Mouse (Mus musculus): Measurements from ENCODE around the gene Upf1.
A peak's percentile ranks its signal among the peaks of the same experiment; 100 is the strongest.

DNA sequence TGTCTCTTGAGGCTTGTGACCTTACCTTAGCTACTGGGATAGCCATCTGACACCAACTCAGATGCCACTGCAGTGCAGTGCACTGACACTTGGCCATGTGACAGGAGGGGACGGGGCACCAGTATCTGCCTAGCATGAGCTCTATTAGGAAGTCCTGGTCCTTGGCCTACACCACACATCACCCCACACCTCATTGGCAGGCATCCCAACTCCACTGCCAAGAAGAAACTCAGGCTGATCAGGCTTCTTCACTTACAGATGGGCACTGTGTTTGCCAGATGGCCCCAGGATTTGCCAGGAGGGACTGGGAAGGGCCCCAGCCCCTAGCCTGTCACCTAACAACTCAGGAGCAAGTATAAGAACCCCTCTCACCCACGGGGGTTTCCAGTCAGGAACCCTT lies 39.7 kb downstream of the Upf1 start:
- TF ChIP-seq CTCF (IDR thresholded peaks at IDR 0.05) = no peak
- TF ChIP-seq POLR2A (IDR thresholded peaks at IDR 0.05; ENCODE audit: insufficient read depth, low read depth, low read length) = 0 out of 2 replicates have a peak, but pooled peaks have one; percentile 20

Data from heart, adult 2 months (tissue).